Mouse (Mus musculus) stomach, embryonic 15.5 days (tissue): ENCODE results near the gene Sept9. TPM values are rescaled to one million over a fixed set of nuclear protein-coding genes. Genes with fewer than 3 reads are reported as not detected.
A peak's percentile ranks its signal among the peaks of the same experiment; 100 is the strongest.

Source experiments
- ATAC-seq: fragments of 200-750 bp; cut with Nextera tagmentation; 2 replicates; pipeline ENCODE4 v1.8.0; 2017; ENCODE audit warnings: low read depth, moderate number of reproducible peaks, moderate TSS enrichment; ENCODE audit not compliant: insufficient read depth, low FRiP score
- H3K27ac ChIP-seq: fragments of 300-500 bp; sonication (generic); 2 replicates; pipeline ENCODE4 v1.5.1; 2015; ENCODE audit warnings: mild to moderate bottlenecking, inconsistent platforms
- H3K27me3 ChIP-seq: fragments of 300-500 bp; sonication (generic); replicated peaks from 2 replicates; pipeline ENCODE4 v1.6.1; 2015; ENCODE audit warnings: inconsistent platforms
- H3K36me3 ChIP-seq: fragments of 300-500 bp; sonication (generic); 2 replicates; pipeline ENCODE4 v1.6.1; 2015; ENCODE audit warnings: inconsistent platforms
- H3K4me1 ChIP-seq: fragments of 300-500 bp; sonication (generic); 2 replicates; pipeline ENCODE4 v1.6.1; 2015; ENCODE audit warnings: inconsistent platforms
- H3K4me2 ChIP-seq: fragments of 300-500 bp; sonication (generic); 2 replicates; pipeline ENCODE4 v1.6.1; 2015; ENCODE audit warnings: mild to moderate bottlenecking, inconsistent platforms
- H3K4me3 ChIP-seq: fragments of 300-500 bp; sonication (generic); replicated peaks from 2 replicates; pipeline ENCODE4 v1.5.1; 2015; ENCODE audit warnings: inconsistent platforms
- H3K9ac ChIP-seq: fragments of 300-500 bp; sonication (generic); 2 replicates; pipeline ENCODE4 v1.6.1; 2015; ENCODE audit warnings: inconsistent platforms
- H3K9me3 ChIP-seq: fragments of 300-500 bp; sonication (generic); 2 replicates; pipeline ENCODE4 v1.6.1; 2016; ENCODE audit warnings: inconsistent platforms
- WGBS: fragments of 180-500 bp; shearing (Covaris S2); methylation state at CpG from one replicate; pipeline ENCODE4 v1.1.7; 2015; 5-methylcytosine and 5-hydroxymethylcytosine counted together
- polyA plus RNA-seq: library from polyadenylated mRNA; unstranded; fragments of >200 nt; fragmentation: Nextera tagmentation; extraction: Ambion mirVana; gene quantifications from 2 replicates; pipeline ENCODE4 v1.2.1, GENCODE M21; 2015

Sept9 gene
- polyA plus RNA-seq, 1 experiment from 2014 or later, result 107 TPM

DNA sequence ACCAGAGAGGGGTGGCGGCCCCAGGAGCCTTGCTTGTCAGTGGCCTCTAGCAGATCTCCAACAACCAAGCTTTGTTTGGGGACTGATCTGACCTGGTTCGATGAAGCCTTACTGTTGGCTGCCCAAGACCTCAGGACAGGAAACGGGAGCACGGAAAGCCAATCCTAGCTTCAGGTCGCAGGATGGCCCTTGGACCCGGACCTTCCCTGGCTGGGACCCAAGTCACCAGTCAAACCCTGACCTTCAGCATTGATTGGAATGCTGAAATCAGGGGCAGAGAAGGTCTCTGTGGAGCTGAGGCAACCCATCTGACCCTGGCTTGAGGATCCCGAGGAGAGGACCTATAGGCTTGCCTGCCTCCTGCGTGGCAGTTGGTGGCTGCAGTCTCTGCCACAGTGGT, 5.1 kb downstream of the Sept9 start:
- ATAC-seq, result no peak
- H3K27me3 ChIP-seq, result peaks cover 1% of the 10 kb centered on the region; the same call in 1 of the 2 replicates
- H3K4me3 ChIP-seq, result no peak overlapping the region
- H3K4me2 ChIP-seq, result no peak overlapping the region
- peak overlapping the region; percentile 49 for H3K27ac ChIP-seq
- WGBS, result 85% methylated on average over 8 of the region's 8 CpGs
- H3K9me3 ChIP-seq, result no peaks in the 10 kb centered on the region
- H3K36me3 ChIP-seq, result no peaks in the 10 kb centered on the region
- H3K4me1 ChIP-seq, result peaks cover 38% of the 10 kb centered on the region
- H3K9ac ChIP-seq, result no peak overlapping the region

DNA sequence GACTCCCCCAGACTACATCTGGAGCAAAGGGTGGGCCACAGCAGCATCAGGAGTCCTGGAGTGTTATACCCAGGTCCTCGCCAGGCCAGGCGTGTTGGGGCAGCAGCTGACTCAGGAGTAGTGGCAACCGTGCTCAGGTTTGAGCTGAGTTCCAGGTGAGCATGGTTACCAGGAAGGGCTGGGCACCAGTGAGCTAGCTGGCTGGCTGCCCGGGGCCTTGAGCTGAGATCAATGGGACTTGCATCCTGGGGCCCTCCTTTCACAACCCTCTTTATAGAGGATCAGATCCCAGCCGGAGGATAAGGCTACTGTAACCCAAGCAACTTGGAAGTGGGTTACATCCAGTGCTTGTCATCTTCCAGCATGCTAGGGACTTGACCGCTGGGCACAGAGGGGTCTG, 5.6 kb downstream of the Sept9 start:
- Histone ChIP-seq H3K4me1 (peaks cover 35% of the 10 kb centered on the region), H3K9ac (no peak overlapping the region)
- 66% methylated on average over 6 of the region's 6 CpGs for WGBS

DNA sequence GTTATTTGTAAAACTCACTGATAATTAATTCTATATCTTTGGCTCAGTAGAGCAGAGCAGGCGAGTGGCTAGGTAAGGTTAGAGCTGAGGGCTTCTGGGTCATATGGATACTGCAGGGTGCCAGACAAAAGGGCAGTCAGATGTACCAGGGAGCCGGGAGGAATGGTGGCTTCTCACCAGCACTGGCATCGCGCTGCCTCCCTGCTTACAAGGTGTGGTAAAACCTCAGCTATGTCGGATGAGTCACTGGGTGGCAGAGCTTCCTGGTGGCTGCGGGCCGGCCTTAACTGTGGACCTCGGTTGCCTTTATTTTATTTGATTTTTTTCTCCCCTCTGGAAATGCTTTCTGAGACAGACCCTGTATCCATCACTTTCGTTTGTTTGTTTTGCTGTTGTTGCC, 6.0 kb downstream of the Sept9 start:
- ATAC-seq, result no peak
- Histone ChIP-seq H3K9ac (no peak overlapping the region), H3K27me3 (no peaks in the 10 kb centered on the region), H3K4me2 (no peak overlapping the region), H3K36me3 (no peaks in the 10 kb centered on the region), H3K4me1 (peaks cover 35% of the 10 kb centered on the region), H3K9me3 (no peaks in the 10 kb centered on the region), H3K4me3 (no peak overlapping the region), H3K27ac (peak overlapping the region; percentile 49; the same call in 1 of the 2 replicates)
- WGBS, result 75% methylated on average over 9 of the region's 9 CpGs

More for the DNA sequence above, 5.6 kb downstream of the Sept9 start:
- H3K4me3 ChIP-seq, result no peak overlapping the region
- H3K36me3 ChIP-seq, result no peaks in the 10 kb centered on the region
- H3K9me3 ChIP-seq, result no peaks in the 10 kb centered on the region
- no peaks in the 10 kb centered on the region for H3K27me3 ChIP-seq
- H3K27ac ChIP-seq, result peak overlapping the region; percentile 49; the same call in 1 of the 2 replicates
- ATAC-seq, result peak; percentile 32; the same call in 1 of the 2 replicates
- H3K4me2 ChIP-seq, result no peak overlapping the region

DNA sequence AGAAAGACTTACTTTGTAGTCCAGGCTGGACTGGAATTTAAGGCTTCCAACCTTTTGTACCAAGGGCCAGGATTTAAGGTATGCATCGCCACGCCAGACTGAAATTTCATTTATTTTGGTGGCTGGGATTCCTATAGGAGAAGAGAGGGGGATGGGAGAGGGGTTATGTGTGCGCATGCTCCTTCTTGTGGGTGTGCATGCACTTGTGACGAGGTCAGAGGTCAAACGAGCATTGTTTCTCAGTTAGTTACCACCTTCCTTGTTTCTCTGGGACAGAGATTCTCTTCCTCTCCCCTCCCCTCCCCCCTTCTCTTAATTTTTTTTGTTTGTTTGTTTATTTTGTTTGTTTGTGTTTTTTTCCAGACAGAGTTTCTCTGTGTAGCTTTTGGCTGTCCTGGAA, 8.0 kb downstream of the Sept9 start:
- Histone ChIP-seq H3K27me3 (no peaks in the 10 kb centered on the region), H3K9ac (no peak overlapping the region), H3K36me3 (no peaks in the 10 kb centered on the region), H3K4me2 (no peak overlapping the region), H3K9me3 (no peaks in the 10 kb centered on the region), H3K27ac (no peak overlapping the region), H3K4me3 (no peak overlapping the region), H3K4me1 (peaks cover 23% of the 10 kb centered on the region)
- 75% methylated on average over 5 of the region's 5 CpGs for whole genome bisulfite sequencing
- no peak for ATAC-seq

DNA sequence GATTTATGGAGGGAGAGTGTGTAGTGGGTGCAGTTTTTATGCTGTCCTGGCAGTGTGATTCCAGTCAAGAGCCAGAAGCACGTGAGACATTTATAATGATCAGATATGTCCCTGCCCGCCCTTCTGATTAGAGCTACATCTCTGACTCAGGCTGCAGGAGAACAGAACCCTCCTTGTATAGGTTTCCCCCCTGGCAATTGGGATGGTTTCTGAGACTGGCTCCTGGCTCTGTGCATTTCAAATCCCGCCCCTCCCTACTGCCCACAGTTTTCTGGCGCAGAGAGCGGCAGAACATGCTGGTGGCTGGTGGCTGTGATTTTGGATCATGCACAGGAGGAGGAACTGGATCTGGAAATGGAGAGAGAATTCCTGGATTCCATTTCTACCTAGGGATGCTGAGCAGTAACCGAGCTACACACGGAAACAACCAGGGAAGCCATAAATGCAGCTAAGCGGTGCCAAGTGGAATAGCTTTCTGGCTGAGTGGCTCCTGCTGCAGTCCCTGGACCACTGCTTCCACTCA, 8.8 kb downstream of the Sept9 start:
- no peak overlapping the region for H3K27ac ChIP-seq
- H3K4me1 ChIP-seq, result peaks cover 21% of the 10 kb centered on the region

DNA sequence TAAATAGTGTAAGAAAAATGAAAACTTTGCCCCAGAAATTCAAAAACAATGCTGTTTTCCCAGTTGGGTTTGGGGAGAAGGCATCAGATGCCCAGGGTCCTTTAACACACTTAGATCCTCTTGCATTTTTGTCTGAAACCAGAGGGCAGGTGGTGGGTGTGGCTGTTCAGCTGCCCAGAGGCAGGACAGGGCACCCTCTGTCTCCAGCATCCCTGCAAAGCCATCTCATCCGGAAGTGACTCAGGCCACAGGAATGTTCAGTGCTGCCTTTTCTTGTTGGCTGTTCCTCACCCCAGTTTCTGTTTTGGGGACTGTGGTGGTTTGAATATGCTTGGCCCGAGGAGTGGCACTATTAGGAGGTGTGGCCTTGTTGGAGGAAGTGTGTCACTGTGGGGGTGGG, 17.3 kb downstream of the Sept9 start:
- Histone ChIP-seq H3K4me1 (no peaks in the 10 kb centered on the region), H3K27me3 (no peaks in the 10 kb centered on the region), H3K9me3 (no peaks in the 10 kb centered on the region), H3K36me3 (no peaks in the 10 kb centered on the region), H3K4me3 (no peak overlapping the region), H3K9ac (no peak overlapping the region), H3K4me2 (no peak overlapping the region), H3K27ac (no peak overlapping the region)
- 70% methylated on average over 2 of the region's 2 CpGs for WGBS
- ATAC-seq, result no peak

More for the DNA sequence above, 8.8 kb downstream of the Sept9 start:
- Histone ChIP-seq H3K9me3 (no peaks in the 10 kb centered on the region), H3K9ac (no peak overlapping the region), H3K27me3 (no peaks in the 10 kb centered on the region), H3K4me3 (no peak overlapping the region), H3K4me2 (no peak overlapping the region), H3K36me3 (no peaks in the 10 kb centered on the region)
- WGBS, result 75% methylated on average over 8 of the region's 8 CpGs
- ATAC-seq, result no peak

DNA sequence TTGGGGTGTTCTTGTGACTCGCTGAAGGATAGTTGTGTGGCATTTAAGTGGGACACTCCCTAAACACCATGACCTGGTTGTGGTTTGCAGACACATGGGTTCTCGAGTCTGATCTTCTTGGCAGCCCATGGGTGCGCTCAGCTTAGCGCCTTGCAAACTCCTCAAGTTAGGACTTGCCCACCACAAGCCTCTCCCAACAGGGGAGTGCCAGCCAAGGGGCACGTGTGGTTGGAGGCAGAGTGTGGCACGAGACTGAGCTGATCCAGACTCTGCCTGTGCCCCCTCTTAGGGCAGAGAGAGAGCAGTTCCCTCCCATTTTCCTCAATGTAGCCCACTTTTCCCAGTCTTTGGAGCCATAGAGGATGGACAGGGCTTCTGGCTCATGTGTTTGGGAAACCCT, 18.6 kb downstream of the Sept9 start:
- no peaks in the 10 kb centered on the region for H3K27me3 ChIP-seq
- 78% methylated on average over 6 of the region's 6 CpGs for WGBS
- no peak overlapping the region for H3K4me2 ChIP-seq
- H3K4me1 ChIP-seq, result 0 out of 2 replicates have a peak, but pooled peaks cover 5% of the 10 kb centered on the region
- no peak overlapping the region for H3K4me3 ChIP-seq
- no peak overlapping the region for H3K27ac ChIP-seq
- H3K9me3 ChIP-seq, result no peaks in the 10 kb centered on the region
- ATAC-seq, result no peak
- H3K36me3 ChIP-seq, result no peaks in the 10 kb centered on the region
- no peak overlapping the region for H3K9ac ChIP-seq

DNA sequence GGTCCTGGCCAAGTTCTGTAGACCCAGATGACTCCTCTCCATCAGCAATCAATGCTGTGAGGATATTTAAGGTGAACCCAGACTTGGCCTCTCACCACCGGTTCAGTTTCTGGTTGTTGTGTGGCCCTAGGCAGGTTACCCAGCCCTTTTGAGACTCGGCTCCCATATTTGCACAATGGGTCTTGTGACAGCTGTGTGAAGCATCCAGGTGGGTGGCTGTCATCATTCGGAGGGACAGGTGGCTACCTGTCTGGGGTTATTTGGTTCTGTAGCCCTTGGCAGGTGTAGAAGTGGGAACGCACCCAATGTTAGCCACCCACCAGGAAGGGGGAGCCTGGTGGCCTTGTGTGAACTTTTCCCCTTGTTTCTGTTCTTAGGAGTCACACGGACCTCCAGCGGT, 19.0 kb downstream of the Sept9 start:
- Histone ChIP-seq H3K4me2 (no peak overlapping the region), H3K9ac (no peak overlapping the region), H3K27me3 (no peaks in the 10 kb centered on the region), H3K4me1 (0 out of 2 replicates have a peak, but pooled peaks cover 5% of the 10 kb centered on the region), H3K36me3 (no peaks in the 10 kb centered on the region), H3K4me3 (no peak overlapping the region), H3K9me3 (no peaks in the 10 kb centered on the region), H3K27ac (no peak overlapping the region)
- WGBS, result 81% methylated on average over 6 of the region's 6 CpGs
- ATAC-seq, result no peak

DNA sequence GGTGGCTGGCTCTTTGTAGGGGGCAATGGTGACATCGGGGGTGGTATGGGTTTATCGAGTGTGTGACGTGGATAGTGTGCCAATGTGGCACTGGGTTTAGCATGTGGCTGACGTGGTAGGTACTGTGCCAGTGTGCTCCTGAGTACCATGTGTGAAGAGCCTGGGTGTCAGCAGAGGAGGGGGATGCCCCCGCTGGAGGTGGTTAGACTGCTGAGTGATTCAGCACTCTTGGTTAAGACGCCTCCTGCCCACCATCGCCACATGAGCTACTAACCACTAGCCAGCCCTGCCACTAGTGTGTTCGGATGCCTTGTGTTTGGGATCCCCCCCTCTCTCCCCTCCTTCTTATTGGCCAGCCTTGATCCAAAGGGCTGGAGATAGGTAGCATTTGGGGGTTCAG, 21.3 kb downstream of the Sept9 start:
- no peaks in the 10 kb centered on the region for H3K9me3 ChIP-seq
- H3K4me3 ChIP-seq, result no peak overlapping the region
- H3K9ac ChIP-seq, result no peak overlapping the region
- 0 out of 2 replicates have a peak, but pooled peaks cover 12% of the 10 kb centered on the region for H3K4me1 ChIP-seq
- no peak for ATAC-seq
- WGBS, result 85% methylated on average over 8 of the region's 8 CpGs
- no peaks in the 10 kb centered on the region for H3K27me3 ChIP-seq
- no peak overlapping the region for H3K27ac ChIP-seq
- no peaks in the 10 kb centered on the region for H3K36me3 ChIP-seq
- no peak overlapping the region for H3K4me2 ChIP-seq

DNA sequence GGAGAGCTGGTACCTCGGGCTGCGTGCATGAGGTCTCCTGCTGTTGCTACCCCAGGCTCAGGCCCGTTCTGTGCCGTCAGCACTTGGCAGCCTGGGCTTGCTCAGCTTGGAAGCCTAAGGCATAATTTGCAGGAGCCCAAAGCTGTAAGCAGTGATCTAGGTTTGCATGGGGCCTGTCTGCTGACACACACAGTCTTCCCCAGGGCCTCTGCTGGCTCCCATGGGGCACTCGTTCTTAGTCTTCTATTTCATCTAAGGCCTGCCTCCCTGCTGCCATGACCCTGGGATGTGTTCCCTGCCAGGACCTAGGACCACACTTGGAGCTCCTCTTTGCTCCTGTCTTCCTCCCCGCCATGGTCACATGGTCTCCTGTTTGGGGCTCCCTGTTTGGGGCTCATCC, 21.7 kb downstream of the Sept9 start:
- H3K9me3 ChIP-seq, result no peaks in the 10 kb centered on the region
- no peak for ATAC-seq
- H3K36me3 ChIP-seq, result no peaks in the 10 kb centered on the region
- WGBS, result 74% methylated on average over 6 of the region's 6 CpGs
- H3K27ac ChIP-seq, result no peak overlapping the region
- no peak overlapping the region for H3K4me2 ChIP-seq
- H3K4me1 ChIP-seq, result 0 out of 2 replicates have a peak, but pooled peaks cover 13% of the 10 kb centered on the region
- no peaks in the 10 kb centered on the region for H3K27me3 ChIP-seq
- no peak overlapping the region for H3K9ac ChIP-seq
- no peak overlapping the region for H3K4me3 ChIP-seq

DNA sequence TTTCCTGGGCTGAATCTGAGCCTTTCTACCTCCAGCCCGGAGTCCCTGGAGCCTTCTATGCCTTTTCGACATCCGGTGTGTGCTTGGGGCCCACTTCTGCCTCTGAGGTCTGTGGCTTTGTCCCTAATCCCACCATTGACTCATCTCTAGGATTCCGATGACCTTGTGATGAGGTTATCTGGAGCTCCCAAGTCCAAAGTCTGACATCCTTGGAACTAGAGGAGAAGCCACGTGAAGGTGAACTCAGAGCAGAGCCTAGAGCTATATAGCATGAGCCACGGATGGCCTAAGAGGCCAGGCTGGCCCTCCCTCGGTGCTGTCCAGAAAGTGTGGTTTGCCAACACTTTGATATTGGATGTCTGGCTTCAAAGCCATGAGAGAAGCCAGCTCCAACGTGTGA, 23.4 kb downstream of the Sept9 start:
- Histone ChIP-seq H3K4me3 (no peak overlapping the region), H3K4me2 (no peak overlapping the region), H3K4me1 (peaks cover 19% of the 10 kb centered on the region; the same call in 1 of the 2 replicates), H3K9ac (no peak overlapping the region), H3K27me3 (no peaks in the 10 kb centered on the region), H3K36me3 (no peaks in the 10 kb centered on the region), H3K27ac (no peak overlapping the region), H3K9me3 (no peaks in the 10 kb centered on the region)
- no peak for ATAC-seq
- 63% methylated on average over 8 of the region's 8 CpGs for WGBS

DNA sequence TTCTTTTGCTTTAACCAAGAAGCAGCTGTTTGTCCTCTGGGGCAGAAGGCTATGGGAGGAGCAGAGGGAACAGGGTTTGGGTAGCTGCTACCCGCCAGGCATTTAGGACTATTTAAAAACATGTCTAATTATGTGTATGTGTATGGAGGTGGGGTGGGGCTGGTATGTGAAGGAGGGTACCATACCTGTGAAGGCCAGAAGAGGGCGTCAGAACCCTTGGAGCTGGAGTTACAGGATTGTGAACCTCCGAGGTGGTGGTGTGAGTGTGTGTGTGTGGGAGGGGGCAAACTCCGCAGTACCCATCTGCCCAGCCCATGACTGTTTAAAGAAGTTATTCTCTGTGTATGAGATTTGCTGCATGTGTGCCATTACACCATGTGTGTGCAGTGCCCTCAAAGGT, 25.3 kb downstream of the Sept9 start:
- Histone ChIP-seq H3K4me3 (no peak overlapping the region), H3K9ac (no peak overlapping the region), H3K36me3 (no peaks in the 10 kb centered on the region), H3K4me1 (peaks cover 29% of the 10 kb centered on the region), H3K27ac (no peak overlapping the region), H3K4me2 (no peak overlapping the region), H3K9me3 (no peaks in the 10 kb centered on the region), H3K27me3 (no peaks in the 10 kb centered on the region)
- no peak for ATAC-seq
- 54% methylated on average over 4 of the region's 4 CpGs for WGBS
